Mouse (Mus musculus) kidney, adult 9 months (tissue): ENCODE results near the gene Polr2a.
A peak's percentile ranks its signal among the peaks of the same experiment; 100 is the strongest.

Experiments used
- DNase-seq: peaks from one replicate; pipeline ENCODE4 v3.0.0; 2022

Polr2a gene

GRCm38 (mm10) chr11:69758478-69758970, at the start of gene Polr2a:
TSS of gene Polr2a (minus strand) at chr11:69758637.
- DNase-seq, result peak; percentile 98

DNA sequence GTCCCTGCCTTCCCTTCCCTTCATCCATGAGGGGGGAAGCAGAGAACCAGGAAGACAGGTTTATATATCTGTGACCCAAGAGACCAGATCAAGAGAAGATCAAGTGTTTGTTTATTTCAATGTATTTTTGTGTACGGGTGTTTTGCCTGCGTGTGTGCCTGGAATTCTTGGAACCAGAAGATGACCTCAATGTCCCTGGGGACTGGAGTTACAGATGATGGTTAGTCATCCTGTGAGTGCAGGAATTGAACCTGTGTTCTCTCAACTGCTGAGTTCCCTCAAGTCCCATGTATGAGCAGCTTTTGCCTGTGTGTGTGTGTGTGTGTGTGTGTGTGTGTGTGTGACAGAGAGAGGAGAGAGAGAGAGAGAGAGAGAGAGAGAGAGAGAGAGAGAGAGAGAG, 49.2 kb upstream of the Polr2a start:
- DNase-seq, result no peak

- no peak for DNase-seq
Observed at GRCm38 (mm10) chr11:69806378-69806777, 47.9 kb upstream of the Polr2a start.

DNA sequence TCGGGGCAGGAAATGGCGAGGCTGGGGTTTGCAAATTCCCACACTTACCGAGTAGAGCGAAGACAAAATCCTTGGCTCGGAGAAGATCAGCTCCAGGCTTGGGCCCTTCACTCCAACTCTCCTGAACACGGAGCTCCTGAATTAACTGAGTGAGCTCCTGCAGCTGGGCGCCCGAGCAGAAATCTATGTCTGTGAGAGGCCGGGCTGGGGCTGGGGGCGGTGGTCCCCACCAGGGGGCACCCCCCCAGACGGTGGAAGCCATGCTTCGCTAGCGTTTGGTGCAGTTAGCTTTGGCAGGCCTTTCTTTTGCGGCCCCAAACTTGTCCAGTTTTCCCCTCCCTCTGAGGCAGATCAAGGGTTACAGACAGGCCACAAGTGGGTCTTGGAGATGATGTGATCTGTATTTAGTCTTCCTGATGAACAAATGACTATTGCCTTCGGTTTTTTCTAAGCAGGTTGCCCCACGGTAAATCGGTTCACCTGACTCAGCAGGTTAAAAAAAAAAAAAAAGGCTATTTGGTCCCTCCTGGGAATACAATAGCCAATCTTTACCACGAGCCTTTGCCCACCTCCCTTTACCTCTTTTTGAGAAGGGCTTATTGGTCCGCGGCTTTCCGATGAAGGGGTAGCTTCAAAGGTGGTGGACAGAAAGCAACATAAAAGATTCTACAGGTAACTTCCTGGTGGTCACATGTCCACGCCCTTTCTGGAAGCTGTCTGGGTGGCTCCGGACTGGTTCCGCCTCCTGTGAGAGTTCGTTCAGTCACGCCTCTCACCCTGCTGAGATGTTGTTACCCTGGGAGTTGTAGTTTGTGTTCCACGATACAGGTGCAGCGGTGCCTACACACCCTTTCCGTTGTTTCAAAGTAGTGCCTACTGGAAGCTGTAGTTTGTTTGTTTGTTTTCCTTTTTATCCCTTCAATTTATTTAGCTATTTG, 46.8 kb upstream of the Polr2a start, which contains the start of gene Tmem102:
Tmem102 (minus strand) TSS at position 653 of the 938 bp plus-strand sequence.
- DNase-seq, result peak; percentile 93

GRCm38 (mm10) chr11:69804652-69804940, 46.2 kb upstream of the Polr2a start:
- peak; percentile 56 for DNase-seq

- peak; percentile 85 for DNase-seq
Observed at GRCm38 (mm10) chr11:69803786-69804651, 45.6 kb upstream of the Polr2a start.

- no peak for DNase-seq
Observed at GRCm38 (mm10) chr11:69803328-69803727, 44.9 kb upstream of the Polr2a start.

DNA sequence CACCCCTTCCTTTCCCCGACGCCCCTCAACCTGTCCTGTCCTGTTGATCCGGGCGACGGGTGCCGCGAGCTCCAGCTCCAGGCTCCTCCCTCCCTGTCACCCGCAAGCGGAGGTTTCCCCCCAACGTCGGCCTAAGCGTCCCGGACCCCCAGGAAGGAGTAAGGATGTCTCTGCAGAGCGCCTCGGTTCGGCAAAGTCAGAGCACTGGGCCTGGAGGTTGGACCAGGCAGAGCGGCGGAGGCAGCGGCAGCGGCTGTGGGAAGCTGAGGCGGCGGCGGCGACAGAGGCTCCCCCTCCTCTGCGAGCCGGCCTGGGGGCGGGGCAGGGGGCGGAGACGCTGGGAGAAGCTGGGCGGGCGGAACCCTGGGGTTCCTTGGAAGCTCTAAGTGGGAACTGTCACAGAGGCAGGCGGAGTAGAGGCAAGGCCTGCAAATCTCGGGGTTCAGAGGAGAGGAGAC, 44.2 kb upstream of the Polr2a start:
- DNase-seq, result peak; percentile 72

DNA sequence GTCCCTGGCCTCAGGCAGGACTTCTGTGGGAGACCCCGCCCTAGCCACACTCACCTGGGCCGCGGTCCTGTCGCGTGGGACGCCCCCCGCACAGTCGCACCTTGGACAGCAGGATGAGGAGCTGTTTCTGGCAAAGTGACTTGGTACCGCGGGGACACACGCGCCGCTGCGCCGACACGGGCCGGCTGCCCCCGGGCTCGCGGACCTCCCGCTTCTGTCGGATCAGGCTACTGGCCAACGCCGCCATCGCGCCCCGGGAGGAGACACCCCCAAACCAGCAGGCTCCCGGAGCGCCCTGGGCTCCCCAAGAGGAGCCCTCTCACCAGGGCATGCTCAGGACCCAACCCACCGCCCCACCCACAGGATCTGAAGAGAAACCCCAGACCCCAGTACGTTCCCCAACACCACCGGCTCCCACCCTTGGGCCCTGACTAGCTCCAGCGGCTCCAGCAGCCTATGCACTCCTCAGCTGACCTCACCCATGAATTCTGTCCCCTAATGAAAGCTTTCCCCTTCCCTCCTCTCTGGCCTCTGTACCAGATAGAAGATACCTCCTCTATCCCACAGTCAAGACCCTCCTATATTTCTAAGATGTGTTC, 43.0 kb upstream of the Polr2a start, which contains the start of gene Fgf11:
Fgf11 (minus strand) TSS at position 479 of the 599 bp plus-strand sequence.
- no peak for DNase-seq

GRCm38 (mm10) chr11:69800392-69801197, 42.2 kb upstream of the Polr2a start:
- peak; percentile 41 for DNase-seq

- DNase-seq, result no peak
Observed at GRCm38 (mm10) chr11:69800138-69800391, 41.6 kb upstream of the Polr2a start.

DNA sequence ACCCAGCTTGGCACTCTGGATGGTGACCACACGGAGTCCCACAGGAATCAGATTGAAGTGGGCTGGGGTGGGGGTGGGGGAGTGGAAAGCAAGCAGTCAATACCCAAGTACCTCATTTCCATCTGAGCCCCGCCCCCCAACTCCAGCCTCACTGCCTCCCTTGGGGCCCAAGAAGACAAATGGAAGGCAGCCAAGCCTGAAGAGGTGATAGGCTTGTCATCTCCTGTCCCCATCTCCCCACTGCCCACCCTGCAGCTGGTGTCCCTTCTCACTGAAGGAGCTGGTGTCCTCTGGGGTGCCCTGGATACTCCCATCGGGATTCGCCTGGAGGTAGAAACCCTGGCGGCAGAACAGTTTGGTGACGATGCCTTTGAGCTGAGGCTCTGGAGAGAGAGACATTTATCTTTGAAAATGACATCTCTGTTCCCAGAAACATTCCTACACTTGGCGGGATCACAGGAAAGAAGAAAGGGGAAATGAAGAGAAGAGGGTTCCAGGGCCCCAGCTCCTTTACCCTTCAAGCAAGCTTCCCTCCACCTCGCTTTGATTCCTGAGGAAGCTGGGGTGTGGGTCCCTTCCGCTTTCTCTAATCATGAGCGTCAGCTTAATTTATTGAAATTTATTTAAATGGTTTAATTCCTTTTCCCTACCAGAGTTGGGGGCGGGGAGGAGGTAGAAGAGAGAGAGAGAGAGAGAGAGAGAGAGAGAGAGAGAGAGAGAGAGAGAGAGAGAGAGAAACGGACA, 41.1 kb upstream of the Polr2a start:
- DNase-seq, result no peak

GRCm38 (mm10) chr11:69797924-69798323, 39.5 kb upstream of the Polr2a start:
- DNase-seq, result no peak

- DNase-seq, result peak; percentile 34
Observed at GRCm38 (mm10) chr11:69795983-69796435, 37.6 kb upstream of the Polr2a start.

DNA sequence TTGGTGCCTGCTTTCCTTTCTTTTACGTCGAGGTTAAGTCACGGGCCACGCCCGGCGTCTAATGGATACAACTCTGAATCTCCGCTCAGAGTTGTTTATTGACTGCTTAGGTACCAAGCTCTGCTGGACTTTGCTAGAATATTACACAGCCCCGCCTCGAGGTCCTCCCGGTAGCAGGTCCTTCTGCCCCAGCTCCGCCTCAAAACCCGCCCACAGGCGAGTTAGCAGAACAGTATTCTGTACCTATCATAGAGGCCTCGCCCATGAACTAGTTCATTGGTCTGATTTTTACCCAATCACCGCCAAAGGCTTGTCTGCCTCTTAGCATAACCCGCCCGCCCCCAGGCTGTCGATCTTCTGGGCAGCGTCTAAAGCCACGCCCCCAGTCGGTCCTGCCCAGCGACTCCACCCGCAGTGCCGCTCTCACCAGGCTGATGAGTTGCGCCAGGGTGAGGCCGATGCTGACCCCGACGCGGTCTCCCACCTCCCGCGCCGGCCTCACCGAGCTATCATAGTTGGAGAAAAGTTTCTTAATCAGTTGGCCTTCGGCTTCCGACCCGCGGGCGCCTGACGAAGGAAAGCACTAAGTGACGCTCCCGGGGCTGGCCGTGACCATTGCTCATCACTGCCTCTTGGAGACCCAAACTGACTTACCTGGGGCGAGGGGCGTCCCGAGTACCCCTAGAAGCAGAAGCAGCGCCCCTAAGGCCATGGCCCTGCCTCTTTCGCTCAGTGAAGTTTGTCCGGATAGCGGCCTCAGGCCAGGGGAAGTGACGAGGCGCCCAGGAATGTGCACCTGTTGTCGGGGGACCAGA, 36.9 kb upstream of the Polr2a start, which contains the start of gene Chrnb1:
Chrnb1 (minus strand) TSS at position 776 of the 815 bp plus-strand sequence.
- peak; percentile 99 for DNase-seq

DNA sequence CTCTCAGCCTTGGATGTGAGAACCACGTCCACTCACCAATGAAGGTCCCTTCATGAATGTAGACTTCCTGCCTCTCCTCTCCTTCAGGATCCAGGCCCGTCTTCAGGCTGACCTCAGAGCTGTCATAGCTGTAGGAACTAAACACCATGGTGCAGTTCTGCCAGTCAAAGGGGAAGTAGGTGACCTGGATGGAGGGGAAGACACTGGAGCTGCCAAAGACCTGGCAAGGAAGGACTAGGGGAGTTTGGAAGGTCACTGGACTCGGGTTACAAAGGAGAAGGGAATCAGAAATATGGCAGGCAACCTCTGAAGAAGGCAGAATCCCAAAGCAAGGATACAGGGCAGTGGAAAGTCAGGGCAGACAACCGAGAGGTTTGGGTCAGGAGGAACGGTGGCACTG, 35.0 kb upstream of the Polr2a start:
- no peak for DNase-seq

DNA sequence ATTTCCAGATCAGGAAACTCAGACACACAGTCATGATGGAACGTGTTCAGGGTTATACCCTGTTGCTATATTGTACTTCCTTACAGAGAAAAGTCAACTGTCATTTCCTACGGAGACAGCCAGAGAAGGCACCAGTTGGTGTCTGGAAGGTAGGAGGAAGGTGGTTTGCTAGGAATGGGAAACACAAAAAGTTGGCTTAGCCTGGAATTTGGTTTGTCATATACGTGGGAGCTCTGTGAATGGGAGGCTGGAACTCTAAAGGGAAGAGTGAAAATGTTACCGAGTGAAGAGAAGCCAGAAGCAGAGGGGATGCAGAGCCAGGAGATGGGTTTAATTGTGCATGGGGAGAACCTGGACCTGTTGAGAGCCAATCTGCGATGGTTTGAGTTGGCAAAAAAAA, 33.0 kb upstream of the Polr2a start:
- DNase-seq, result no peak

DNA sequence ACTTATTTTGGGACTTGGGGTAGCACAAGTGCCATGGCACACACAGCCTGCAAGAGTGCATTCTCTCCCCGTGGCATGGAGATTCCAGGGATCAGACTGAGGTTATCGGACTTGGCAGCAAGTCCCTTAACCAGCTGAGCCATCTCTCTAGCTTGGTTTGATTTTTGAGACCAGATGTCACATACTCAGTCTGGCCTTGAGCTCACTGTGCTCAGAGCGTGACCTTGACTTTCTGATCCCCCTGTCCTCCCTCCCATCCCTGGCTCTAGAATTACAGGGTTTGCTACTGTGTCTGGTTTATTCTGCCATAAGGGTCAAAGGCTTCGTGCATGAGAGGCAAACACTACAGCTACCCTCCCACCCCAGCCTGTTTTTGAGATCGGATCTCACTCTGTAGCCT, 31.0 kb upstream of the Polr2a start:
- DNase-seq, result no peak

- no peak for DNase-seq
Observed at GRCm38 (mm10) chr11:69787306-69787705, 28.9 kb upstream of the Polr2a start.

DNA sequence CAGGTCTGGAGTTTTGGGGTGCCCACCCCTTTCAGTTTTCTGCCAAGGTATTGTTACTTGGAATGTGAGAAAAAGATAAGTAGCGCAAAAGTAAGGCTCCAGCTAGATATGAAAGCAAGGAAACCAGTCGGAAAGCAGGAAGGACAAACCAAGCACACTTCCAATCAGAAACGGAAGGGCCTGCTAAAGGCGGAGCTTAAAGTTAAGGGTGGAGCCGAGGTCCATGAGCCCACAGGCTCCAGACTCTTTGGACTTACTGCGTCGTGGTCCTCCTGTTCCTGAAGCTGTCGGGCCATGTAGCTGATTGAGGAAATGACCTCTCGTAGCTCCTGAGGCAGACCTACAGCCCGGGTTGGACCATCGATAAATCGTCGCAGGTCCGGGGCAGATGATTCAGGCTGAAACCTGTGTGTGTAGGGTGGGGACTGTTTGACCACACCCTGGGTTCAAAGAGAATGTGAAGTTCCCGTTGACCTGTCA, 26.4 kb upstream of the Polr2a start:
- DNase-seq, result peak; percentile 49
